Mouse (Mus musculus) ZHBTc4 (cell line): Measurements from ENCODE around the gene Vwf.

Experiments used
- DNase-seq: peaks from one replicate; pipeline ENCODE4 v3.0.0-alpha.2; 2011; ENCODE audit warnings: low read depth, low spot score

Gene Vwf

DNA sequence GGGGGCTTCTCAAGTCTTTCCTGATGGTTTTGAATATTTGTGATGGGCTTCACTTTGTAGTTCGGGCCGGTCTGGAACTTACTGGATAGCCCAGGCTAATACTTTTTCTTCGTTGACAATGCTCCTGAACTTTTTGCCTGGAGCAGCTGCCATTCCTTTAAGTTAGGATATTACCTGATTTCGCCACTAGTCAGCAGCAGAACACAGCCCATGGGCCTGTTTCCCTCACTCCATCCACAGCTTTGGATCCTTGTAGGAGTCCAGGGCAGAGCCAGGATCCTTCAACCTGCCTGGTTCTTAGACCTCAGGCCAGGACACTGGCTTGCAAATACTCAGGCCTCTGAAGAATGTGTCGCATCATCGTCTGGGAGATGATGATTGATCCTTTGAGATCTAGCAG is 74.2 kb downstream of the Vwf start:
- peak; percentile 65 for DNase-seq

DNA sequence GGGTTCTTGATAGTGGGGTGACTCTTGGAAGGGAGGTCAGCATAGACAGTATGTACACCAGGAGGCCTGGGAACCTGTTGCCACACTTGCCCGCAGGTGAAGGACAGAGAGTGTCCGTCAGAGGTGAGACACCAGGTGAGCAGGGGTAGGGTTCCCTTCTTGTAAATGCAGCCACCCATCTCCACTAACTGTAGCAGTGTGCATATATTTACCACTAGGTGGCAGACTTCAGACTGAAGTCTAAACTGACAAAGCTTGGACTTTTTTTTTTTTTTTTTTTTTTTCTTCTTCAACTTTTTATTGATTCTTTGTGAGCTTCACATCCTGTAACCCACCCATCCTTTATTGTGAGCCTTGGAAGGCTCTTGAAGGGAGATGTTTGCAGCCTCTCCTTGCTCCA is 75.9 kb downstream of the Vwf start:
- DNase-seq, result peak; percentile 57

DNA sequence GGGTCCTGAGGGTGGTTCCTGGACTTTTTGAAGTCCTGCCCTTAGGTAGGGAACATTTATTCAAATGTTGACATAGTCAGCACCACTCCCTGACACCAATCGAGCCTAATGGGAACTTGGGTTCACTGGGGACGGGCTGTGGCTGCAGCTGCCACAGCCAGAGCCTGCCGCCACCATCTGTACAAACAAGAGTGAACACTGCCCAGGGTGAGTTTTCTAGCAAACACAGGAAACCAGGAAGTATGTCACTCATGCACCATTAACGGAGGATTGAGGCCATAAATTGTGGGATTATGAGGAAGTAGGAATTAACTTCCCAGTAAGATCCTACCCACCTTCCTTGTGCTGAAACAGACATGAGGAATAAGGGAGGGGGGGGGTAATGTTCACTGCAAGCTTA is 93.9 kb downstream of the Vwf start:
- DNase-seq, result no peak

DNA sequence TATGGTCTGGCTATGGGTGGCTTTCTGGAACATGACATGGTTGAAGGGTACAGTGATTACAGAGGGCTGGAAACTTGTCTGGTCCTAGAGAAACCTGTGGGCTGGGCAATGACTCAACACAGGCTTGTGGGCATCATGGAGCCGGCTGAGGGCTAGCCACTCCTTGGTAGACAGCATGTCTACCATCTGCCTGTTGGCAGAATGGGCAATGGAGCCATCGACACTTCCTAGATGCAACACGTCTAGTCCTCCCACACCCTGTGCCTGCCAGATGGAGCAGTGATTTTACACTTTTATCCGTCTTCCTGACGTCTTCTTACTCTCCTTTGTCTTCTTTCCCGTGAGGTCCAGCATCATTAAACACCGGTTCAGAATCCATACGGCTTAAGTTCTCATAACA is 94.6 kb downstream of the Vwf start:
- DNase-seq, result no peak

DNA sequence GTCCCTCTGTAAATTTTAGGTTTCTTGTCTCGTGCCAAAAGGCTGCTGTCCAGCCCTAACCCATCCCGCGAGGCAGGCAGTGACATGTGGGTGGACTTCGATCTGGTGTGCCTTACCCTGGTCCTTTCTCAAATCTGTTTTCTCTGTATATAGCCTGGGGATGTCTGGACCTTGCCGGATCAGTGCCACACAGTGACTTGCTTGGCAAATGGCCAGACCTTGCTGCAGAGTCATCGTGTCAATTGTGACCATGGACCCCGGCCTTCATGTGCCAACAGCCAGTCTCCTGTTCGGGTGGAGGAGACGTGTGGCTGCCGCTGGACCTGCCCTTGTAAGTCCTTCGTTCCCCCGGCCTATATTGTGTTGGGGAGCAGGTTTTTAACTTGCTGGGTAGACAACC is 102.4 kb downstream of the Vwf start:
- DNase-seq, result no peak

DNA sequence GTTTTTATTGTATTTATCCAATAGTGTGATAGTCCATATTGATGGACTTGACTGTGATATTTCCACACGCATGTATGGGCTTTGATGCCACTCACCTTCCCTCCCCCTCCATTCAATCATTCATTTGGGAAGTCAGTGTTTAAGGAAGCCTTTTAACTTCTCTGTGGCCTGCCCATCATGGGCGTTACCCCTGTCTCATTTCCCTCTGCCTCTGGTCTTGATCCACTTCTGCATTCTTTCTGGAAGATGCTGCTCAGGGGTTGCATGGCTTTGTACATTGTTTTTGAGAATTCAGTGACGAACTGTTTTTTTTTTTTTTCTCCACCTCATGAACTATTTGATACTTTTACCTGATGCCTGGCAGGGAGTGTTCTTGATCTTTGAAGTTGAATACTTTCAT is 104.8 kb downstream of the Vwf start:
- DNase-seq, result no peak

DNA sequence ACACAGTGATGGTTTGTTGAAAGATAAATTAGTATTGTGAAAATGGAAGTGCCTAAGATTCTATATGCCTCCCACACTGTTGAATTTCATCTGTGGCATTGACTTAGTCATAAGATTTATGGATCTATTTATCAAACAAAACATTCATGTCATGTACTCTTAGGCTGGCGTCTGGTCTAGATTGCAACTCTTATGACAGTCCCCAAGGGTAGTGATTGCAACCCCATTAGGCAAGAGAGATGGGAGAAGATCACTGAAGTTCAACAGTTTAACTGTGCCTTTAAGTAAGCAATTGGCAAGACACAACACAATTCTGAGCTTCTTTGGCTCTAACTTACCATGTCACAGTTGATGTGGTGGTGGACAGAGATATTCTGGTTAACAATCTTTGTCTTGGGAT is 106.8 kb downstream of the Vwf start:
- DNase-seq, result no peak

DNA sequence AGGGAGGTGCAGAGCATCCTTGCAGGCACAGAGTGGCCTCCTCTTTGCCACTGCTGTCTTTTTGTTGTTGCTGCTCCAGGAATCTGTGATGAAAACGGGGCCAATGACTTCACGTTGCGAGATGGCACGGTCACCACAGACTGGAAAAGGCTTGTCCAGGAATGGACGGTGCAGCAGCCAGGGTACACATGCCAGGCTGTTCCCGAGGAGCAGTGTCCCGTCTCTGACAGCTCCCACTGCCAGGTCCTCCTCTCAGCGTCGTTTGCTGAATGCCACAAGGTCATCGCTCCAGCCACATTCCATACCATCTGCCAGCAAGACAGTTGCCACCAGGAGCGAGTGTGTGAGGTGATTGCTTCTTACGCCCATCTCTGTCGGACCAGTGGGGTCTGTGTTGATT is 110.3 kb downstream of the Vwf start:
- DNase-seq, result no peak

DNA sequence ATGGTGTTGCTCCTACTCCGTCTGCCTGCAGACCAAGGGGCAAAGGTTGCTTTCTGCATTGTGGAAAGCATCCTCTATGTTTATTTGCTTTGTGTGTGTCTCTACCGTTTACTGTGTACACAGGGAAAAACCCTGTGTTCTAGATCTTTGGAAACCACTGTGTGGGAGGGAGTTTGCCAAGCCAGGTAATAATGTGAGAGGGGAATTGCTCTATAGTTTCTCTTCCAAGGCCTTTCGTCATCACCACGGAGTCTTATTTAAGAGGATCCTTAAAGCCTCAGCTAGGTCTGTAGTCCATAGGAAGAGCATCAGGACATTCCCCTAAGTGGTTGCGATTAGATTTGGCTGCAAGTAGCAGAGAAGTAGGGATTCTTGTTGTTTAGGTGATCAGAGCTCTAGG is 111.4 kb downstream of the Vwf start:
- DNase-seq, result no peak

DNA sequence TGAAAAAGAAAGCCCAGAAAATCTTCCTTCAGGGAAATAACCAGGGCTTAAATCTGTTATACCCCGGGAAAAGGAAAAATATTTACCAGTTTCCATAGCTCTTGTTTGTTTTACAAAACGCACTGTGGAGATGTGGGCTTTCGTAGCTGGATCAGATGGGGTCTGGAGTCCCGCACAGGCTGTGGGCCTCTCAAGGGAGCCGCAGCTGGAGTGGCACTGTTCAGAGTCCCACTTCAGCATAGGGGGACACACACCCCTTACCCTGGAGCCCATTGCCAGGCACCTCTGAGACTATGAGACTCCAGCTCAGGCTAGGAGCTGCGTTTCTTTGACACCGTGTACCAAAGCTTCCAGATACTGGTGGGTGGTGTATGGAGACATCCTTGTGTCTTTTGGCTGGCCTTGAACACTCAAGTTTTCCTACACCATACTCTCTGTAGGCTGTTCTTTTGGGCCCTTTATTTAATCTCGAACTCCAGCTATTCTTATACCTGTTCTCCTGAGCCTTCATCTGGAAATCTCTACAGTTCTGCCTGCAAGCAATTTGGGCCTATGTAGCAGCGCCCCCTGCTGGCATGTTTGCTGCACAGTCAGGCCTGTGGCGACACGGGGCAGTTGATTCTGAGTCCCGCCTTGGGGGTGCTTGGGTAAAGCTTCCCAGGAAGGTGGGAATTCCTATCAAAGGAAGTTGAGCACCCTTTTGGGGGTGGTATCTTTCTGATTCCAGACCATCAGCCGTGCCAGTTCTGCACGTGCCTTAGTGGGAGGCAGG is 114.7 kb downstream of the Vwf start:
- peak; percentile 84 for DNase-seq

DNA sequence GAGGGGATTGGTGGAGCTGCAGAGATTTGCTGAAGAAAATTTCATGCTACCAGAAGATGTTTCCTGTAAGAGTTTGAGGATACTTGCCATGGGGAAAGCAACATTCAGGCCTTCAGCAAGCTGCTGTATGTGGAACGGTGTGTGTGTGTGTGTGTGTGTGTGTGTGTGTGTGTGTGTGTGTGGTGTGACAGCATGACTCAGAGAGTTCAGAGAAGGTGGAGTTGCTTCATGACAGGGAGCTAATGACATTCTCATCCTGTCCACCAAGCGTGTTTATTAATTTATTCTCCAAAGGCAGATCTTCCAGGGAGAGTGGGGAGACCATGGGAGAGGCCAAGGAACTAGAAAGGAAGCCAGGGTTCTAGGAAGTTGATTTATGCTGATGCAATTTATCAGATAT is 117.3 kb downstream of the Vwf start:
- no peak for DNase-seq

DNA sequence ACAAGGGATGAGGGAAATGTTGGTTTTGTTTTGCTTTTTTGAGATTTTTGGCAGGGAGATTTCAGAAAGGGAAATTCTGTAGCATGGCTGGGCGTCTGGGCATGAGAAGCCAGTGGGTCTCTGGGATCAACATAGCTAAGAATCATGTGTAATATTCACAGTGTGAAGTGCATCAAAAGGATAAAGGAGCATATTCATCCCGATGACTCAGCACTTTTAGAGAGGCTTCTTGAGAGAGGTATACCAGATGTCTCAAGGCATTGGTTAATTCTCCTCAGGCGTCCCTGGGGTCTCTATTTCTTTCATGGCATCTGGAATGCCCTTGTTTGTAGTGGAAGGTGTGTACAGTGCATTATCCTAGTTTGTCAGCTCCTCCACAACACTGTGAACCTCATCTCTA is 125.3 kb downstream of the Vwf start:
- DNase-seq, result no peak

DNA sequence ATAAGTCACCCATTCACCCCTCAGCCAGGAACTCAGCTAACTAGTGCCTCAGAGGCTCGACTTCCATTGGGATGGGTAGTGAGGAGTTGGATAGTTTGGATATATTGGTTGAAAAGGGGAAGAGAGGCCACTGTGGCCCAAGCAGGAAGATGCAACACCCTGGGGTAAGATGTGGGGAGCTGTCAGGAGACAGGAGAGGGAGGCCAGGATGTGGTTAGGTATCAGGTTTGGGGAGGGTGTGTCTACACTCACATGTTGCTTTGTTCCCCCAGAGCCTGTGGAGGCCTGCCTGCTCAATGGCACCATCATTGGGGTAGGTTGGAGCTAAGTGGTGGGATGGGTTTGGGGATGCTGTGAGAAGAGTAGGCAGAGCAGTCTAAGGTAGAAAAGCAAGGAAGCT is 131.9 kb downstream of the Vwf start:
- no peak for DNase-seq

DNA sequence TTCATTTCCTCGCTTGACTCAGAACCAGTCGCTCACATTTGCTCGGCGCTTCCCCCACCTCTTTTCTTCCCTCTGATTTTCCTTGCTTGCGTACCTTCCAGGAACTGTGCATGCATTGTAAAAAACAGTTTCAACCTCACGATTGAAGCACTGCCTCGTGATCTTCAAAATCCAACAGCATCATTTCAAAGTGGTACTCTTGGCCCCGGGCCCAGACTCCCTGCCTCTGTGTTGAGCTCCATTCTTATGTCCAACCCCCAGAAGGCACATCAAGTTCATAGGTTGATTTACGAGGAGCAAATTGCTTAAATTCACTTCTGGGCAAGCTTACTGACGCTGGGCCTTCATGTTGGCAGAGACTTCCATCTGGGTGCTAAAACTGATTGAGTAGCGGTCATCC is 134.0 kb downstream of the Vwf start:
- DNase-seq, result no peak

DNA sequence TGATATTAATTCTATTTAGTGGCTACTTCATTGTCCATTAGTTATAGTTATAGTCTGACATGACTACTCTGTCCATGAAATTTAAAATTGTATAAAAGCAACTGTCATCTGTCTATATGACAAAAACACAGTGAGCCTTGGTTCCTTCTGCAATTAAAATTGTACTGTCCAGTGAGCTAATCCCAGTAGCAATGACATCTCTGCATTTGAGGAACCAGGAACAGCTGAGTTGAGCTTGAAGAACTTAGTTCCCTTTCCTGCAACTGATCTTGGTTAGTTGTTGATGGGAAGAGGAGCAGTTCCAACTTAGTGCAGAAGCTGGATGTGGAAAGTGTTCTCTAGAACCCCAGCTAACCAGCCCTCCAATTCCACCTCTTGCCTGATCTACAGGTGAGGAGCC is 138.8 kb downstream of the Vwf start:
- no peak for DNase-seq

DNA sequence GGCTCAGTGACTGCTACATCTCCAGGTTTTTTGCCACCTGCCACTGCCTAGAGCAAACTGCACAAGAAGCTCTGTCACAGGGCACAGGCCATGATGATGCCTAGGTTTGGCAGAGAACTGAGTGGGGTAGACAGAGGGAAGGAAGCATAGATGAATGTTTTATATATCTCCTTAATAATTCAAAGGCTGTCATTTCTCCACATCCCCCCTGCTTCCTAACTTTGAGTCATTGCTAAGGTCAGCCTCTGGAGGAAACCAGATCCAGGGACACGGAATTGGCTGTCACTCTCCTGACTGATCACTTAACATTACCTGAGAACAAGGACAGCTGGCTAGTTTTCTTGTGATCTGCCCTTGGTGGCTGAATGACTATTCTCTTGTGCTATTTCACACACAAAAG is 141.4 kb downstream of the Vwf start:
- DNase-seq, result no peak

DNA sequence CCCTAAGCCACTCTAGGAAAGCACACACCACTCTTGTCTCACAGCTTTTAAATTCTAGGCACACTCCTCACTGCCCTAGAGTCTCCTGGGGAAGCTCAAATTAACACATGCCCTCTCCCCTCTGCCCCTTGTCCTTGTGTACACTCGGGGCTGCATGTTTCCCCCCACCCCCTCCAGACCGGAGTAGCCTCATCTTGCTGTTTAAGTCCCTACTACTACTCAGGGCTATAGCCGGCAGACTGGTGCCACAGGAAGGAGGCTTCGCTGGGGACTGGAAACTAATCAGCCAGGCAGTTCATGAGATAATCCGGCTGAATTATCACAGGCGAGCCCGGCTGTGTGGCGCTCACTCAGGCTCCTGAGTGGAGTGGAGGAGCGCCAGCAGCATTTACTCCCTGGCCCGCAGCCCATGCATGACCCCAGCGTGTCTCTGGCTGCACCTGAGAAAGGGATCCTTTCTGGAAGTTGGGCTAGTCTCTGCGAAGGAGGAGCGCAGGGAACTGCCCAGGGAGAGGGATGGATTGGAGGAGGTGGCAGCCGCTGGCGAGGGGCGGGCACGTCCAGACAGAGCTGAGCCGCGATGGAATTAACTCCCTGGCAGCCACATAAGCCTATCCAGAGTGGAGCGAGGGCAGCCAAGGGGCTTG is 143.6 kb downstream of the Vwf start, which contains the start of gene Ano2:
Gene Ano2 (plus strand): TSS at position 363 of the 647 bp plus-strand sequence.
- peak; percentile 10 for DNase-seq

DNA sequence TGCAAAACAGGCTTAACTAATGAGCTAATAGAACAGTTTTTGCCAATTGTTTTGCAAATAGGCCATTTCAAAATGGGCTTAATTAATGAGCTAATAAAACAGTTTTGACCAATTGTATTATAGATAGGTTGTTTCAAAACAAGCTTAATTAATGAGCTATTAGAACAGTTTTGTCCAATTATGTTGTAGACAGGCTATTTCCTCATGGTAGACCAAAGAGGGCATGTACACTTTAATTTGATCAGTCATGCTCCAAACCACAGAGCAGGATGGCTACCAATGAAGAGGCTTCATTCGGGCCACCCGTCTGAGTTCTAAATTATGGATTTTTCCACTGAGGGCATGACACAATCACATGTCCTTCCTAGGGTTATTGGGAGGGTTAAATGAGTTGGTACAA is 154.6 kb downstream of the Vwf start:
- no peak for DNase-seq

DNA sequence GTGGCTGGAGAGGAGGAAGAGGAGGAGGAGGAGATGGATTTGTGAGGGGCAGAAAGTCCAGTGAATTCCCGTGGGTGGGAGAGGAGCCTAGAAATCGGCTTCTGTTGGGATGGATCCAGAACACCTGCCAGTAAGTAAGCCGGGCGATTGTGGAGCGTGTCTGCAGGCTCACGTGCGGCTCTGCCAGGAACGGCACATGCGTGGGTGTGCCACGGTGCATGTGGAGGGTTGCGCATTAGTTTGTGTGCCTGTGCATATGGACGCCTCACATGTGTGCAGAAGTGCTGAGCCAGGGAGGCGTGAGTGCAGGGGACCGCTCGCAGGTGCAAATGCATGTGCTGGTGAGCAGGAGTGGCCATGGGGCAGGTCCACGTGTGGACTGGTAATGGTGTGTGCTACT is 164.7 kb downstream of the Vwf start:
- no peak for DNase-seq

DNA sequence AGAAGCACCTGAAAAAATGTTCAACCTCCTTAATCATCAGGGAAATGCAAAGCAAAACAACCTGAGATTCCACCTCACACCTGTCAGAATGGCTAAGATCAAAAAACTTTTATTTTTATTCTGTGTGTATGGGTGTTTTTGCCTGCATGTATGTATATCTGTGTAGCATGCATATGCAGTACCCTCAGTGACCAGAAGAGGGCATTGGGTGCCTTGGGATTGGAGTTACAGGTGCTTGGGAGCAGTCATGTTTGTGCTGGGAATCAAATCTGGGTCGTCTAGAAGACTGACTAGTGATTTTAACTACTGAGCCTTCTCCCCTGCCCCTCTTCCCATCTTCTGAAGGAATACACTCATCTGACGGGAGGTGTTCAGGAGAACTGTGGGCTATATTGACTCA is 179.8 kb downstream of the Vwf start:
- DNase-seq, result peak; percentile 50

DNA sequence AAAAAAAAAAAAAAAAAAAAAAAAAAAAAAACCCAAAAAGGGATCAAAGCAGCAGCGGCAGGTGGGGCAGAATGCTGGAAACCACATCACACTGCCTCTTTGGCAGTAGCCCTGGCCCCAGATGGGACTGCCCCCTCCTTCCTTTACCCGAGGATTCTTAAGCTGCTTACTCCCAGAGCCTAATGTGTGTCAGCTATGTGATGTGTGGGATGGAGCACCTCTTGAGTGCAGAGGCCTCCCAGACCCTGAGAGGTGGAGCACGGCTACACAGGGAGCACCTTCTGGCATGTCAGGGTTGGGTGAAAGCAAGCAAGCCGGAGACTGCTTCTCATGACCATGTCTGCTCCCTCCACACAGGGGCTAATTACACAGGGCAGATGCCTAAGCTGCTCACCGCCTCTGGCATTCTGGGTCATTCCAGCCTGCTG is 180.9 kb downstream of the Vwf start:
- DNase-seq, result no peak

DNA sequence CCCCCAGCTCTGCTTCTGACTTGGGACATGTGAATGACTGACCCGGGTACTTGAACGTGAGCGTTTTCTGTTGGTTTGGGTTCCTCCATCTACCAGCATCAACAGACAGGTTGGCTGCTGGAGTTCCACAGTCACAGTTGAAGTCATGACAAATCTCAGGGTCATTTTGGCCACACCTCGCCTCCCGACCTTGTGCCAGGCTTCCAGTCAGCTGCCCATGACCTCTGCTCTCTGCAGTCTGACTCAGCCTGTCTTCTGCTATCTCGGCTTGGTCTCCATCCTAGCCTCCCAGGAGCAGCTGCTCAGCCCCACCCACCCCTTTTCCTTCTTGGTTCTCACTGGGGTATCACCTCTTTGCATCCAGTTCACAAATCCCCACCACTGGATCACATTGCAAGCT is 182.9 kb downstream of the Vwf start:
- DNase-seq, result no peak

DNA sequence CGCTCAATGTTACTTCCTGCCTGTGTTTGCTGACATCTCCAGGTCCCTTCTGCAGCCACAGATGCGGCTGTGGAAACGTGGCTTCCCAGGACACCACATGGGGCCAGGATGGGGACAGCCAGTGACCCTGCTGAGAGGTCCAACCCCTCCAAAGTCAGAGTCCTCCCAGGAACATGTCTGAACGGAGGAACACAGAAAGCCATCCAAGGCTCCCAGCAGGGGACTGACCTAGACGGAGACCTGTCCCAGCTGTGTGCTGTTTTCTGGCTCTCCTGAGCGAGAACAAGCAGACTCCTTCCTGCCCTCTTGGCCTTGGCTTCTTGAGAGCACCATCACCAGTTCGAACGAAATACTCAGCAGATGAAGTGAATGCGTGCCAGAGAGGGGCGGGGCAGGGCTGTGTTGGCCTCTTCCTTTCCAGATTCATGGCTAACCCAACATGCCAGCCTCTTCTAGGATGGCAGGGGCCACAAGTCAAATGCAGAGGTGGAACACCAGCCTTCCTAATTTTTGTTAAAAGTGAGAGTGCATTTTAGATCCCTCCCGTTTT is 183.5 kb downstream of the Vwf start:
- DNase-seq, result no peak
